Mouse (Mus musculus): ENCODE measurements around the gene Gm19426. TPM values are rescaled to one million over a fixed set of nuclear protein-coding genes. Genes with fewer than 3 reads are reported as not detected.

Gm19426 gene
- polyA plus RNA-seq, 1 experiment from 2014 or later = 13.7 TPM

DNA sequence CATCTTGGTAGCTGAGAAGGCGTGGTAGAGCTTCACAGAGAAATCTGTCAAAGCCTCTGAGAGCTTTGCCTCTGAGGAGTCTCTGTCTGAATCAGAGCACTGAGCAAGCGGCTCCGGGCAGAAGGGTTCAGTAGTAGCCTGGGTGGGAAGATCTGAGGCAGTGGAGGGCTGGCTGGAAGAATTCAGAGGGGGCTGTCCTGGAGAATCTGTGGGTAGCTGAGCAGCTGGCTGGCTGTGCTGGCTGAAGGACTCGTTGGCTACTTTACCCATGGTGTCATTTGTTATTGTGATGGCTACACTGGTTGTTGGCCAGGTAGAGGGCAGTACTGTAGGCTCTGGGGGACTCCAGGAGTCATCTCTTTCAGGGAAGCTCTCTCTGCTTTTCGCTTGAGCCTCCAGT is 29.7 kb upstream of the Gm19426 start:
- Histone ChIP-seq H3K36me3 (0 out of 2 replicates have a peak, but pooled peaks cover 2% of the 10 kb centered on the region), H3K9ac (no peak overlapping the region), H3K9me3 (replicated peaks) (no peaks in the 10 kb centered on the region), H3K27me3 (no peaks in the 10 kb centered on the region), H3K27ac (no peak overlapping the region), H3K4me2 (0 out of 2 replicates have a peak overlapping the region, but pooled peaks have one; percentile 4), H3K4me1 (peaks cover 22% of the 10 kb centered on the region), H3K4me3 (replicated peaks) (no peak overlapping the region)
- no peak for ATAC-seq (replicated peaks; ENCODE audit: low FRiP score)
- 81% methylated on average over 5 of the region's 5 CpGs for WGBS

DNA sequence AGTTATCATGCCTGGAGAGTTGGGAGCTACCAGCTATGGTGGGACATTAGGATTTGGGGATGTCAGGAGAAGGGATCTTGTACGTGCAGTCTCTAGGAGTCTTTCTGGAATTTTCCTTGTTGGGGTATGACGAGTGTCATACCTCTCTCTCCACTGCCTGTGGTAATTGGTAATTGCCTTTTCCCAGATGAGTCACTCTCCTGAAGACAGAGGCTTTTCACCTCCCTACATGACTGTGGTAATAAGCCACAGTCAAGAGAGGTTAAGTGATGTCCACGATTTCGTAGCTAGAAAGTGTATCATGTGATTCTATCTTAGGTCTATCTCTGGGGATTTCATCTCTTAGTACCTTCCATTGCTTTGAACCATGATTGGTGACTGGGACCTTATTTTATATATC is 29.0 kb upstream of the Gm19426 start:
- H3K27me3 ChIP-seq = no peaks in the 10 kb centered on the region
- H3K36me3 ChIP-seq = 0 out of 2 replicates have a peak, but pooled peaks cover 2% of the 10 kb centered on the region
- no peak overlapping the region for H3K4me2 ChIP-seq
- H3K9me3 ChIP-seq (replicated peaks) = no peaks in the 10 kb centered on the region
- no peak for ATAC-seq (replicated peaks; ENCODE audit: low FRiP score)
- no peak overlapping the region for H3K27ac ChIP-seq
- WGBS = 89% methylated on average over 4 of the region's 4 CpGs
- no peak overlapping the region for H3K9ac ChIP-seq
- H3K4me3 ChIP-seq (replicated peaks) = no peak overlapping the region
- H3K4me1 ChIP-seq = peaks cover 22% of the 10 kb centered on the region

DNA sequence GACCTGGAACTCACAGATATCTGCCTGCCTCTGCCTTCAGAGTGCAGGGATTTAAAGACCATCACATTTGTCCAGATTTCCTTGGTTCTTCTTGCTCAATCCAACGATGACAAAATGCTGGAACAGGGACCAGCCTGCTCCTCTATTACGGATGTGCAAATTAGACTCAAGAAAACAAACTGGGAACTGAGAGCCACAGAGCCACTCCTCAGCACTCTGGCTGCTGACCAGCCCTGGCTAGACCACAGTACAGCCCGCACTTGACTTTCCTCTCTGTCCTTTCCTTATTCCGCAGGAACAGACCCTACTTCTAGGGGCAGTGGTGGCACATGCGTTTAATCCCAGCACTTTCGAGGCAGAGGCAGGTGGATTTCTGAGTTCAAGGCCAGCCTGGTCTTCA is 27.0 kb upstream of the Gm19426 start:
- 0 out of 2 replicates have a peak, but pooled peaks cover 2% of the 10 kb centered on the region for H3K36me3 ChIP-seq
- H3K27ac ChIP-seq = no peak overlapping the region
- no peak overlapping the region for H3K9ac ChIP-seq
- H3K4me2 ChIP-seq = no peak overlapping the region
- no peaks in the 10 kb centered on the region for H3K9me3 ChIP-seq (replicated peaks)
- no peaks in the 10 kb centered on the region for H3K27me3 ChIP-seq
- 79% methylated on average over 6 of the region's 6 CpGs for WGBS
- H3K4me1 ChIP-seq = peaks cover 19% of the 10 kb centered on the region
- no peak for ATAC-seq (replicated peaks; ENCODE audit: low FRiP score)
- H3K4me3 ChIP-seq (replicated peaks) = no peak overlapping the region

DNA sequence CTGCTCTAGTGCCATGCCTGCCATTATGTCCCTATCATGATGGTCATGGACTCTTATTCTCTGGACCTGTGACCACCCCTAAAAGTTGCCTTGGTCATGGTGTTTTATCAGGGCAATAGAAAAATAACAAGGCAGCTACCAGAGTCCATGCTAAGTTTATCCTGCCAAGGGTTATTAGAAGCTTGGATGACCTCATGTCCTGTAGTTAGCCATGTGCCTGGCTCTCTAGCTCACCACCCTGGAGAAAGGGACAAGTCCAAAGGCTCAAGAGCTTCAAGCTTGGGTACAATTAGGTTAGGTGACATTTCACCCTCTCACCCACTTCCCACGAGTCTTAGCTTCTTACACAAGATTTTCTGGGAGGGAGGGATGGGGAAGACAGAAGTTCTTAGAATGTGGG is 19.4 kb upstream of the Gm19426 start:
- no peak overlapping the region for H3K4me2 ChIP-seq
- H3K27ac ChIP-seq = no peak overlapping the region
- no peaks in the 10 kb centered on the region for H3K27me3 ChIP-seq
- WGBS = 35% methylated on average over 1 of the region's 1 CpGs
- H3K36me3 ChIP-seq = no peaks in the 10 kb centered on the region
- H3K9ac ChIP-seq = no peak overlapping the region
- no peaks in the 10 kb centered on the region for H3K4me1 ChIP-seq
- H3K9me3 ChIP-seq (replicated peaks) = no peaks in the 10 kb centered on the region
- H3K4me3 ChIP-seq (replicated peaks) = no peak overlapping the region
- no peak for ATAC-seq (replicated peaks; ENCODE audit: low FRiP score)

DNA sequence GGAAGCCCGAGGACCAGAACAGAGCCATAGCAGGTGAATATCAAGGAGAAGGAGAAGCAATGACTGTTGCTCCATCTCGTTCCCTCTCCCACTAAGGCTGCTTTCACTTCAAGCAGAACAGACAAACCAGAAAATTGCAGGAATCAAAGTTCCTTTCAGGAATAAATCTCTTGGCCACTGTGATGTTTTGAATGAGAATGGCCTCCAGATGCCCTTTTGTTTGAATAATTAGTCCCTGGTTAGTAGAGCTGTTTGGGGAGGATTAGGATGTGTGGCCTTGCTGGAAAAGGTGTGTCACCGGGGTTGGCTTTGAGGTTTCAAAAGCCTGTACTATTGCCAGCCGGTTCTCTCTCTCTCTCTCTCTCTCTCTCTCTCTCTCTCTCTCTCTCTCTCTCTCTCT is 18.8 kb upstream of the Gm19426 start:
- H3K27me3 ChIP-seq = no peaks in the 10 kb centered on the region
- 65% methylated on average over 4 of the region's 4 CpGs for WGBS
- H3K27ac ChIP-seq = no peak overlapping the region
- no peak overlapping the region for H3K9ac ChIP-seq
- H3K4me3 ChIP-seq (replicated peaks) = no peak overlapping the region
- no peaks in the 10 kb centered on the region for H3K9me3 ChIP-seq (replicated peaks)
- no peak overlapping the region for H3K4me2 ChIP-seq
- H3K4me1 ChIP-seq = no peaks in the 10 kb centered on the region
- no peaks in the 10 kb centered on the region for H3K36me3 ChIP-seq
- ATAC-seq (replicated peaks; ENCODE audit: low FRiP score) = no peak

DNA sequence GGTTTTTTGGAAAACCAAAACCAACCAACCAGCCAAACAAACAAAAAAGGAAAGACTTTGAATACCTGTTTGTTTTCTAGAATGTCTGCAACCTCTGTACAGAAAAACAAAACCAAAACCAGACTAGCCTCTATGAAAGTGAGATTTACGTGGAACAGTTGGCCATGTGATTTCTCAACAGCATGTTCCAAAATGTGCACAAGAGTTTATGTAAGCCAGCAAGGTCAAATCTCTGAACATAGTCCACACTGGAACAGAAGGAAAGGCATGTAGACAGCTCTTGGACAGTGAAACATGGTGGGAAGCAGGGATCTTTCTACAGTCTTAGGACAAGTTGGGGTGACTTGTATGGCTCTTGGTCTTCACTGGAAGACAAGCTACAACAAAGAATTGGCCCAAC is 18.4 kb upstream of the Gm19426 start:
- WGBS = 84% methylated on average over 1 of the region's 1 CpGs
- no peaks in the 10 kb centered on the region for H3K4me1 ChIP-seq

DNA sequence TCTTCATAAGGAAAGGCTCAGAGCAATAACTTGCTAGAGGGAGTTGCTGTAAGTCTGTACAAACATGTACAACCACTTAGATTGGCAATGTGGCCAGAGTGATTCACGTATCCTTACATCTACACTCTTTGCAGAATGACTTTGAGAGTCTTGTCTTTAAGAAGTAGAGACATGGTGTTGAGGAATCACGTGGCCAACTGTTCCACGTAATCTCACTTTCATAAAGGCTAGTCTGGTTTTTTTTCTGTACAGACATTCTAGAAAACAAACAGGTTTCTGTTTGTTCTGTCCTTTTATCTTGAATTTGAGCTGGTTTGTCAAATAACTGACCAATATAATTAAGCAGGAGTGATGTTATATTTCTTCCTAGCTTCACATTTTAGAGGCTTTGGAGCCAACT is 17.9 kb upstream of the Gm19426 start:
- no peaks in the 10 kb centered on the region for H3K4me1 ChIP-seq
- H3K9ac ChIP-seq = no peak overlapping the region
- no peaks in the 10 kb centered on the region for H3K9me3 ChIP-seq (replicated peaks)
- no peaks in the 10 kb centered on the region for H3K27me3 ChIP-seq
- H3K36me3 ChIP-seq = no peaks in the 10 kb centered on the region
- ATAC-seq (replicated peaks; ENCODE audit: low FRiP score) = no peak
- H3K27ac ChIP-seq = no peak overlapping the region
- WGBS = 85% methylated on average over 3 of the region's 3 CpGs
- no peak overlapping the region for H3K4me3 ChIP-seq (replicated peaks)
- no peak overlapping the region for H3K4me2 ChIP-seq

More for the DNA sequence above, 18.4 kb upstream of the Gm19426 start:
- Histone ChIP-seq H3K4me2 (no peak overlapping the region), H3K36me3 (no peaks in the 10 kb centered on the region), H3K27me3 (no peaks in the 10 kb centered on the region), H3K4me3 (replicated peaks) (no peak overlapping the region), H3K9me3 (replicated peaks) (no peaks in the 10 kb centered on the region), H3K9ac (no peak overlapping the region), H3K27ac (no peak overlapping the region)
- no peak for ATAC-seq (replicated peaks; ENCODE audit: low FRiP score)

DNA sequence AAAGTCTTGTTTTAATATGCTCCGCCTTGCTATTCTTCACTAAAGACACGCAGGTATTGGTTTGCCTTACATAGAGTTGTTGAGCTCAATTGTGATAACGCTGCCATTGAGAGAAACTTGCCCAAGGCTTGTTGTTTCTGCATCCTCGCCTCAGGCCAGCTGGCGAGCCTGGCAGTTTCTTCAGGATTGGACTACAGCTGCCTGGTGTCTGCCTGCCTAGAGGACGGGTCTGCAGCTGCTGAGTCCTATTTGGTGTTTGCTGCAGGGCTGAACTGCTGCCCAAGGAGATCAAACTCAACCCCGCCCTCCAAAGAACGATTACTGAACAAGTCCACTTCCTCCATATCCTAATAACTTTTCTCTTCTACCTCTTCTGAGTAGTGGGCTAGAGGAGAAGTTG is 17.3 kb upstream of the Gm19426 start:
- Histone ChIP-seq H3K27me3 (no peaks in the 10 kb centered on the region), H3K27ac (no peak overlapping the region), H3K4me3 (replicated peaks) (no peak overlapping the region), H3K36me3 (no peaks in the 10 kb centered on the region), H3K9ac (no peak overlapping the region), H3K4me1 (no peaks in the 10 kb centered on the region), H3K4me2 (no peak overlapping the region), H3K9me3 (replicated peaks) (no peaks in the 10 kb centered on the region)
- ATAC-seq (replicated peaks; ENCODE audit: low FRiP score) = no peak
- 73% methylated on average over 8 of the region's 8 CpGs for WGBS

DNA sequence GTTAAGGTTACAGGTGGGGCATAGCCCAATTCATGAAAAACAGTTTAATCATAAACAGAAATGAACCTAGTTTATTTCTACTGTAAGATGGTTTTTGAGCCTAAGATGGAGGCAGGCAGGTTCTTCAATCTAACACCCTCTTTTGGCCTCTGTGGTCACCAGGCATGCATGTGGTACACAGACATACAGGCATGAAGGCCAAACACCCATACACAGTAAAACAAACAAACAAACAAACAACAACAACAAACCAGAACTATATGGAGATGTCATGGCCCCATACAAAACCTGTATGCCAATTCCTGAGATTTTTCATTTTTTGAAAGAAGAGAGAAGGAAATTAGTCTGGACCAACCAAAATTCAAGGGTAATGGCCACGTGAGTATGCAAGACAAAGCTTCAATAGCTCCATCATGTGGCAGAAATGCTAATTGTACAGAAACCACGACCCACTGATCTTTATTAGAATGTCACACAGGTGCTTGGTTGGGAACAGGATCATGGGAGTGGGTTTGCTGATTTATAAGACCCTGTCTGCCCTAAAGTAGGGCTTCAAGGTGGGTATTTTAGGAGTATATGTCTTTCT is 15.2 kb upstream of the Gm19426 start:
- no peak overlapping the region for H3K4me2 ChIP-seq
- no peaks in the 10 kb centered on the region for H3K36me3 ChIP-seq
- H3K27ac ChIP-seq = no peak overlapping the region
- H3K4me3 ChIP-seq (replicated peaks) = no peak overlapping the region
- H3K9ac ChIP-seq = no peak overlapping the region
- no peaks in the 10 kb centered on the region for H3K27me3 ChIP-seq
- H3K4me1 ChIP-seq = no peaks in the 10 kb centered on the region
- H3K9me3 ChIP-seq (replicated peaks) = no peaks in the 10 kb centered on the region
- WGBS = 0% methylated on average over 2 of the region's 2 CpGs
- peak; percentile 58 for ATAC-seq (replicated peaks; ENCODE audit: low FRiP score)

DNA sequence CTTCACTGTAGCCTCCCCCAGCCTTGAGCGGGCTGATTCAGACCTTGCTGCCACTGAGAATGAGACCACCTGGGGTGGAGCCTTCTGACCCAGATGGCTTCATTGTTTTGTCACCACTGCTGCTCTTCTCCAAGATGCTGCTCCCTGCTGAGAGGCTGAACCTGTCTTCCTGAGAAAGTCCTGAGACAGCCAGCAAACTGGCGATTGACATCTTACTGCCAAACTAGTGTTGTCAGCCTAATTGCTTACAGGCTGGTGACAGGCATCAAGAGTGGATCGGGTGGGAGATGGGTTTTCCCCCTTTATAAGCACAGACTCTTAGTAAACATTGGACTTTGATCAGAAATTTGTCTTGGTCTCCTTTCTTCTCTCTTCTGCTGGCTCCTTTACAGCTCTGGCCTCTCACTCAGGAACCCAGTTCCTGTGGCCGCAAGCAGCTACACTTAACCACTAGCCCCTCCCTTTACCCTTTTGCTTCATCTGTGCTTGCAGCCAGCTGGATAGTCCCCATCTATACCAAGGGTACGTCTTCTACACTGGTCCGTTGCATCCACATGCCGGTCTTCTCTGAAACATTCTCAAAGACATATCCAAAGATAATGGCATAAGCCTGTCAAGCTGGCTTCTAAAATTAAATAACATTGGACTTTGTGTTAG is 13.7 kb upstream of the Gm19426 start:
- Histone ChIP-seq H3K4me2 (no peak overlapping the region), H3K9me3 (replicated peaks) (no peaks in the 10 kb centered on the region), H3K4me1 (no peaks in the 10 kb centered on the region), H3K4me3 (replicated peaks) (no peak overlapping the region), H3K27me3 (no peaks in the 10 kb centered on the region), H3K36me3 (no peaks in the 10 kb centered on the region), H3K9ac (no peak overlapping the region), H3K27ac (no peak overlapping the region)
- no peak for ATAC-seq (replicated peaks; ENCODE audit: low FRiP score)
- WGBS = 59% methylated on average over 7 of the region's 7 CpGs

DNA sequence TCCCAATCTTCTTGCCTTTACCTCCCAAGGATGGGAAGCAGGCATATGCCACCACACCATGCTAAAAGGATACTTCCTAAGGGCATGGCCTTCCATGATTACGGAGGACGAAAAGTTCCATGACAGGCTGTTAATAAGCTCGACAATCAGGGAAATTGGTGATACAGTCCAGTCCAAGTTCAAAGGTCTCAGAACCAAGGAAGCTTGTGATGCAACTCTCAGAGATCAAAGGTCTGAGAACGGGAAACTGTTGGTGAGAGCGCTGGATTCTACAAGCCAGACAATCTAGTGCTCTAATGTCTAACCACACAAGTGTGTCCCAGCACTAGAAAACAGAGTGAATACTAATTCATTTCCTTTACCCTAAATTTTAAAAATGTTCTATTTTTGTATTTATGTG is 12.8 kb upstream of the Gm19426 start:
- no peaks in the 10 kb centered on the region for H3K36me3 ChIP-seq
- no peaks in the 10 kb centered on the region for H3K4me1 ChIP-seq
- no peak overlapping the region for H3K4me2 ChIP-seq
- H3K27ac ChIP-seq = no peak overlapping the region
- 76% methylated on average over 5 of the region's 5 CpGs for WGBS
- no peak overlapping the region for H3K4me3 ChIP-seq (replicated peaks)
- H3K27me3 ChIP-seq = no peaks in the 10 kb centered on the region
- no peak overlapping the region for H3K9ac ChIP-seq
- no peak for ATAC-seq (replicated peaks; ENCODE audit: low FRiP score)
- no peaks in the 10 kb centered on the region for H3K9me3 ChIP-seq (replicated peaks)

DNA sequence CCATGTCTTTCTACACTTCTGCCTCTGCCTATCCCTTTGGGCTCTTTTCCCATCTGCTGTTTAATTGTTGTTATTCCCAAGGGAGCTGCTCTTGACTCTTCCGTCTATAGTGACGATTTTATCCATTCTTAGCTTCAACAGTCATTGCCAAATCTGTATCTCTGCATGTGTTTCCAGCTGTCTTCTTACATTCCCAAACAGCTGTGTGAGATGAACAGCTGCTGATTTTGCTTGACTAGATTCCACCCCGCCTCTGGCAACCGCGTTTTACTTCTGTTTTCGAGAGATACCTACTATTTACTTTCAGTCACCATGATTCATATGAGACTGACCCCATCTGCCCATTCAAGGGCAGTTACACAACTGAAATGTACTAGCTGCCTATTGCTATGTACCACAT is 6.7 kb upstream of the Gm19426 start:
- Histone ChIP-seq H3K27me3 (no peaks in the 10 kb centered on the region), H3K4me1 (no peaks in the 10 kb centered on the region), H3K27ac (no peak overlapping the region), H3K36me3 (no peaks in the 10 kb centered on the region), H3K9me3 (replicated peaks) (no peaks in the 10 kb centered on the region), H3K4me3 (replicated peaks) (no peak overlapping the region), H3K4me2 (no peak overlapping the region), H3K9ac (no peak overlapping the region)
- WGBS = 67% methylated on average over 6 of the region's 6 CpGs
- ATAC-seq (replicated peaks; ENCODE audit: low FRiP score) = no peak

DNA sequence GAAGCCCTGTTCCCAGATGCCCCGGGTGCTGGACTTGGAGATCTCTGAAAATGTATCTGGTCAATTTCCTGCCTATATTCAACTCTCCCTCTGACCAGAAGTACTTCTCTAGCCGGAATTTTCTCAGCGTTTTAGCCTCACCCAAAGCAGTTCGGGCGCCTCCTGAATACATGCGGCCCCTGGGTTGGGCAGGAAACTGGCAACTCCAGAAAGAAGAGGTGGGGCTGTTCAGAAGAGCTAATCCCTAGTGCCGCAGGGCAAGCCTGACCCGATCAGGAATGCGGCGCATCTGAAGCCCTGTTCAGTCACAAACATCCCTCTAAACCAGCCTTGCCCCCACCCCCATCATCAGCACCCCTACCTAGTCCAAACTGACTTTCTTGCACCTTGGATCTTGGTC is 671 bp upstream of the Gm19426 start:
- 2% methylated on average over 10 of the region's 10 CpGs for WGBS
- peak; percentile 37 for ATAC-seq (replicated peaks; ENCODE audit: low FRiP score)
- Histone ChIP-seq H3K27me3 (no peaks in the 10 kb centered on the region), H3K4me1 (peaks cover 41% of the 10 kb centered on the region), H3K36me3 (peaks cover 17% of the 10 kb centered on the region), H3K4me3 (replicated peaks) (peak overlapping the region; percentile 96), H3K9ac (peak overlapping the region; percentile 48), H3K4me2 (peak overlapping the region; percentile 75), H3K27ac (peak overlapping the region; percentile 100), H3K9me3 (replicated peaks) (no peaks in the 10 kb centered on the region)

Data from kidney, embryonic 15.5 days (tissue).